Comparison of ENCODE assay signal across 13 mouse cellular contexts in genomic region chr16:72854101-72854500, GRCm38 (mm10).
DNase-seq lines count a peak whose midpoint lies in the region; ATAC-seq and TF ChIP-seq lines count a peak whose summit lies in the region.
"Had no signal": no experiment of that assay in that cellular context is flagged by ENCODE, and none has a peak within 500 bp of the region (broad histone marks: within the 10 kb centered on the region; RNA-seq: fewer than 3 reads in every experiment).

No protein-coding gene starts in this region.

- H3K9ac ChIP-seq in intestine, embryonic 16.5 days (ENCODE audit: low read depth, low read length), result no peak overlapping the region
- H3K9ac ChIP-seq: hindbrain, embryonic 13.5 days; liver, embryonic 13.5 days had no signal

- no peaks in the 10 kb centered on the region for H3K4me1 ChIP-seq in intestine, embryonic 16.5 days (ENCODE audit: control insufficient read depth, insufficient read depth, low read length)
- H3K4me1 ChIP-seq: liver, embryonic 13.5 days had no signal

- no peak for TF ChIP-seq CTCF in left cerebral cortex, adult 2 months (IDR thresholded peaks at IDR 0.05)

- H3K36me3 ChIP-seq in intestine, embryonic 16.5 days (ENCODE audit: control insufficient read depth, insufficient read depth, low read length), result no peaks in the 10 kb centered on the region
- H3K36me3 ChIP-seq: hindbrain, embryonic 13.5 days; liver, embryonic 13.5 days had no signal

- no peak for ATAC-seq in intestine, embryonic 16.5 days
- ATAC-seq: midbrain, embryonic 16.5 days had no signal

- no peaks in the 10 kb centered on the region for H3K27me3 ChIP-seq in intestine, embryonic 16.5 days (replicated peaks; ENCODE audit: control insufficient read depth, insufficient read depth, low read length)
- H3K27me3 ChIP-seq: hindbrain, embryonic 13.5 days; liver, embryonic 13.5 days had no signal

- DNase-seq in cerebellum, adult 11-12 months, result peak; percentile 28
- no peak for DNase-seq in cerebellum, adult 8-10 months
- peak; percentile 11 for DNase-seq in left cerebral cortex, adult 11 months (ENCODE audit: low spot score)
- DNase-seq in left cerebral cortex, adult 2 months (ENCODE audit: extremely low spot score in 1 of 2, low spot score in 2 of 2), result no peak
- peak; percentile 31 to 59 for DNase-seq in frontal cortex, postnatal 36 days (ENCODE audit: low spot score in 2 of 2)
- DNase-seq in right cerebral cortex, postnatal 14 days, result peak; percentile 39
- no peak for DNase-seq in adrenal gland, adult (ENCODE audit: inconsistent age in 2 of 2, low spot score in 1 of 2)
- DNase-seq: adrenal gland, postnatal 25 days; liver, embryonic 13.5 days had no signal

- no peak overlapping the region for H3K27ac ChIP-seq in left cerebral cortex, adult 2 months
- no peak overlapping the region for H3K27ac ChIP-seq in intestine, embryonic 16.5 days (ENCODE audit: low read length)
- H3K27ac ChIP-seq: hindbrain, embryonic 13.5 days; kidney, postnatal 0 days; liver, embryonic 13.5 days had no signal

- intact Hi-C loops in left cerebral cortex, adult 2 months (cut with DNase I), result no loop called here

- WGBS in intestine, embryonic 16.5 days, result 78% methylated on average over 9 of the region's 9 CpGs

- H3K4me2 ChIP-seq in intestine, embryonic 16.5 days (ENCODE audit: low read depth, low read length), result no peak overlapping the region
- H3K4me2 ChIP-seq: hindbrain, embryonic 13.5 days; liver, embryonic 13.5 days had no signal

- H3K9me3 ChIP-seq in intestine, embryonic 16.5 days (ENCODE audit: control insufficient read depth, low read length), result no peaks in the 10 kb centered on the region
- H3K9me3 ChIP-seq: hindbrain, embryonic 13.5 days; liver, embryonic 13.5 days had no signal

- no peak overlapping the region for H3K4me3 ChIP-seq in left cerebral cortex, adult 2 months
- no peak overlapping the region for H3K4me3 ChIP-seq in intestine, embryonic 16.5 days (ENCODE audit: low read length)
- H3K4me3 ChIP-seq: hindbrain, embryonic 13.5 days; liver, embryonic 13.5 days had no signal

Comparison
In these comparisons a context has a peak if more than half of its experiments do, and no peak if none do; other contexts are left out.
1. DNase-seq: peak in cerebellum, adult 11-12 months (single experiment), left cerebral cortex, adult 11 months (single experiment), frontal cortex, postnatal 36 days (2 of 2) and right cerebral cortex, postnatal 14 days (single experiment); none in cerebellum, adult 8-10 months (single experiment), left cerebral cortex, adult 2 months (0 of 2) and adrenal gland, adult (0 of 2).